Mouse (Mus musculus): ENCODE data around the gene Apoe. TPM values are rescaled to one million over a fixed set of nuclear protein-coding genes. Genes with fewer than 3 reads are reported as not detected.
A peak's percentile ranks its signal among the peaks of the same experiment; 100 is the strongest.

Gene Apoe
- total RNA-seq, 4 experiments from 2014 or later: 1,704 to 2,821 (median 2,131) TPM

DNA sequence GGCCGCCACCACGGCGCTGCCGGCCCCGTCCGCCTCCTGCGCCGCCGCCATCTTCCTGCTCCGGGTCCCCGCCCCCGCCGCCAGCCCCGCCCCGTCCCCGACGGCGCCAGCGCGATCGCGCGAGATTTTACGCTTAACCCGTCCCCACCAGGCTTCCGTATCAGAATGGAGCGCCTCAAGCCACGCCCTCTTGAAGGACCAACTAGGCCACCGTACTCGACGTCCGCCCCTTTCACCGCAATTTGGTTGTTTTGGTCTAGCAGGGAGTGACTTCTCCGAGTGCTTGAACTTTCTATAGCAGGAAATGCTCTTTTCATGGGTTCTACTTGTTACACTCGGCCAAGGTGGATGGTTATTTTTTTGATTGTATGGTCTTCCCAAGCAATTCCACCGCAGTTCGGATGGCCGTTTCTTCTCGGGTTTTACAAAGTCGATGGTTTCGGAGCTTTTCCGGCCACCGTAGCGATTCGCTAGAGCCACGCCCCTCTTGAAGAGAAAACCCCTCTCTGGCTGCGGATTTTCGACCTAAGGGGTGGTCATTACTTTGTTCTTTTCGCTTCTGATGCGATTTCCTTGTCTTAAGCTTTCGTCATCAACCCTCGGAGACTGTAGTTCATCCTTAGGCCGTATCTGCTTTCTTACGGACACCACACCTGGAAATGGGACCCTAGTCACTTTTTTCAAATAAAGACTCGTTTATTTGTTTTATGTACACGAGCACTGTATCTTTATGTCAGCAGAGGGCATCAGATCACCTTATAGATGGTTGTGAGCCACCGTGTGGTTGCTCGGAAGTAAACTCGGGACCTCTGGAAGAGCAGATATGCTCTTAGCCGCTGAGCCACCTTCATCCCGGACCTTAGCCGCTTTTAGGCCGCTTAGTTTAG is 33.8 kb downstream of the Apoe start, which contains the start of gene Clptm1:
Gene Clptm1 (minus strand): TSS at position 79 of the 887 bp plus-strand sequence.
- DNase-seq (ENCODE audit: low spot score in 2 of 2): peak; percentile 96 to 98

- peak in 1 of 2 experiments; percentile 21 for DNase-seq (ENCODE audit: low spot score in 2 of 2)
These were observed 34.5 kb downstream of the Apoe start for GRCm38 (mm10) chr7:19664455-19664954.

DNA sequence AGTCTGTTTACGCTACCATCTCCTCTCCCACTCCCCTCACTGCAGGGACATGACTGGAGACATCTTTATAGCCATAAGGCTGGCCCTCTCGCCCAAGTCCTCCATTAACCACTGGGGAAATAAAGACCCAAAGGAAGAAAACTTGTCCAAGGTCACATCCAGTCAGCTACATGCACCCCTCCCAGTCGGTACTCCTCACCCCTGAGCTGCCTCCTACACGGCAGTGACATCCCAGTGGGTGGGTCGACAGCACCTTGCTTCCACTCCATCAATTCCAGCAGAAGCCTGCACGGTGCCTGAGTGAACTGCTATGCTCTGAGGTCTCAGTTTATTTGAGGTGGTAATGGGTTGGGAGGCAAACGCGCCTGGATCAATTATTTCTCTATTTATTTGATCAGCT is 35.0 kb downstream of the Apoe start:
- DNase-seq (ENCODE audit: low spot score in 2 of 2): peak in 1 of 2 experiments; percentile 25

DNA sequence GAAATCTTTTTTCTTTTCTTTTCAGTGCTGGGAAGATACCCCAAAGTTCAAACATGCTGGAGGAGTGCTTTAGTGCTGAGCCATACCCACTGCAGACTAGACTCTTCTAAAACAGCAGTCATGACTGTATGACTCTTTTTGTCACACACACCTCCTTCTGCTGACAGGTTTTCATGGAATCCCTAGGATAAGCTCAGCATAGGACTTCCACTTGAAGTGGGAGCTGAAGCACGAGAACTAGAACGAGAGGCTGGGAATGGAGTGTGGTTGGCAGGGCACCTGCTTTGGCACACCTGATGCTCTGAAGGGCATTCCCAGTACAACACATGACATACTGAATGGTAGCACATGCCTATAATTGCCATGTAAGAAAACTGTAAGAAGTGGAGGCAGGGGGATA is 46.4 kb downstream of the Apoe start:
- no peak for DNase-seq (ENCODE audit: low spot score in 2 of 2)

- DNase-seq (ENCODE audit: low spot score in 2 of 2): no peak
These were observed 47.8 kb downstream of the Apoe start for GRCm38 (mm10) chr7:19651063-19651786.

Other genes starting within 250 kb of the Apoe start
- 10 to 100 TPM; 70.4 to 80.3 (median 76.2) TPM for gene Mark4, start 240.4 kb downstream of the Apoe start, total RNA-seq (2022)
- gene Exoc3l2, start 235.9 kb downstream of the Apoe start, total RNA-seq (2022): 1 to 10 TPM in 1 of 4 experiments, under 1 TPM in 3; 0.59 to 1.1 (median 0.79) TPM
- gene Bloc1s3, start 190.8 kb downstream of the Apoe start, total RNA-seq (2022): 1 to 10 TPM; 6.5 to 7.7 (median 7.1) TPM
- 10 to 100 TPM; 19.0 to 25.5 (median 23.5) TPM for gene Trappc6a, start 190.8 kb downstream of the Apoe start, total RNA-seq (2022)
- gene Nkpd1, start 181.3 kb downstream of the Apoe start, total RNA-seq (2022): 1 to 10 TPM in 2 of 4 experiments, under 1 TPM in 2; 0.83 to 1.7 (median 1.1) TPM
- 100 to 1,000 TPM; 118 to 134 (median 124) TPM for gene Ppp1r37, start 136.1 kb downstream of the Apoe start, total RNA-seq (2022)
- gene Zfp296, start 121.9 kb downstream of the Apoe start, total RNA-seq (2022): 1 to 10 TPM; 1.6 to 1.9 (median 1.8) TPM
- gene Gemin7, start 121.6 kb downstream of the Apoe start, total RNA-seq (2022): 10 to 100 TPM; 44.2 to 59.5 (median 51.3) TPM
- 10 to 100 TPM; 74.8 to 89.4 (median 84.1) TPM for gene Clasrp, start 94.7 kb downstream of the Apoe start, total RNA-seq (2022)
- 1 to 10 TPM; 5.6 to 7.2 (median 6.4) TPM for gene Relb, start 69.8 kb downstream of the Apoe start, total RNA-seq (2022)
- 100 to 1,000 TPM; 145 to 171 (median 154) TPM for gene Clptm1, start 34.2 kb downstream of the Apoe start, total RNA-seq (2022)
- not detected for gene Apoc2, start 21.2 kb downstream of the Apoe start, total RNA-seq (2022)
- not detected for gene Gm44805, start 17.8 kb downstream of the Apoe start, total RNA-seq (2022)
- gene Apoc4, start 17.7 kb downstream of the Apoe start, total RNA-seq (2022): under 1 TPM in 1 of 4 experiments, not detected in 3; 0.81 TPM
- gene Apoc1, start 6.5 kb downstream of the Apoe start, total RNA-seq (2022): 1 to 10 TPM; 3.4 to 6.2 (median 4.7) TPM
- 100 to 1,000 TPM; 109 to 112 (median 111) TPM for gene Tomm40, start 16.2 kb upstream of the Apoe start, total RNA-seq (2022)
- gene Nectin2, start 51.3 kb upstream of the Apoe start, total RNA-seq (2022): 1 to 10 TPM; 6.5 to 8.0 (median 7.4) TPM
- 10 to 100 TPM; 15.8 to 18.7 (median 17.1) TPM for gene Bcam, start 71.8 kb upstream of the Apoe start, total RNA-seq (2022)
- not detected for gene Cblc, start 97.6 kb upstream of the Apoe start, total RNA-seq (2022)
- gene Bcl3, start 123.6 kb upstream of the Apoe start, total RNA-seq (2022): 1 to 10 TPM in 2 of 4 experiments, under 1 TPM in 1, not detected in 1; 0.57 to 6.4 (median 2.9) TPM
- gene Gm19345, start 152.8 kb upstream of the Apoe start, total RNA-seq (2022): 1 to 10 TPM; 1.4 to 2.5 (median 2.0) TPM
- gene Ceacam16, start 162.1 kb upstream of the Apoe start, total RNA-seq (2022): not detected
- gene Ceacam19, start 188.8 kb upstream of the Apoe start, total RNA-seq (2022): not detected
- gene Pvr, start 222.0 kb upstream of the Apoe start, total RNA-seq (2022): 10 to 100 TPM in 2 of 4 experiments, 1 to 10 TPM in 2; 7.0 to 12.4 (median 10.5) TPM

Data from left cerebral cortex, adult 8-10 months (tissue).